Mouse (Mus musculus) cortical plate, adult 2 months (tissue): Measurements from ENCODE around the gene Chn2.

Source experiments
- CTCF ChIP-seq: fragments of 200-500 bp; IDR thresholded peaks from 2 replicates; pipeline ENCODE4 v1.5.1; 2011; ENCODE audit warnings: mild to moderate bottlenecking, control low read depth, low read length; ENCODE audit not compliant: insufficient read depth; ENCODE audit errors: extremely low read depth
- POLR2A ChIP-seq: fragments of 200-500 bp; IDR thresholded peaks from 2 replicates; pipeline ENCODE4 v1.6.1; 2011; ENCODE audit warnings: mild to moderate bottlenecking, low read length, control low read depth; ENCODE audit not compliant: insufficient read depth; ENCODE audit errors: extremely low read depth

- TF ChIP-seq CTCF (no peak), POLR2A (no peak)
Measured at GRCm38 (mm10) chr6:54060258-54060657, 20.9 kb downstream of the Chn2 start.
